Mouse (Mus musculus): ENCODE measurements around the gene Med24.

The Med24 gene

DNA sequence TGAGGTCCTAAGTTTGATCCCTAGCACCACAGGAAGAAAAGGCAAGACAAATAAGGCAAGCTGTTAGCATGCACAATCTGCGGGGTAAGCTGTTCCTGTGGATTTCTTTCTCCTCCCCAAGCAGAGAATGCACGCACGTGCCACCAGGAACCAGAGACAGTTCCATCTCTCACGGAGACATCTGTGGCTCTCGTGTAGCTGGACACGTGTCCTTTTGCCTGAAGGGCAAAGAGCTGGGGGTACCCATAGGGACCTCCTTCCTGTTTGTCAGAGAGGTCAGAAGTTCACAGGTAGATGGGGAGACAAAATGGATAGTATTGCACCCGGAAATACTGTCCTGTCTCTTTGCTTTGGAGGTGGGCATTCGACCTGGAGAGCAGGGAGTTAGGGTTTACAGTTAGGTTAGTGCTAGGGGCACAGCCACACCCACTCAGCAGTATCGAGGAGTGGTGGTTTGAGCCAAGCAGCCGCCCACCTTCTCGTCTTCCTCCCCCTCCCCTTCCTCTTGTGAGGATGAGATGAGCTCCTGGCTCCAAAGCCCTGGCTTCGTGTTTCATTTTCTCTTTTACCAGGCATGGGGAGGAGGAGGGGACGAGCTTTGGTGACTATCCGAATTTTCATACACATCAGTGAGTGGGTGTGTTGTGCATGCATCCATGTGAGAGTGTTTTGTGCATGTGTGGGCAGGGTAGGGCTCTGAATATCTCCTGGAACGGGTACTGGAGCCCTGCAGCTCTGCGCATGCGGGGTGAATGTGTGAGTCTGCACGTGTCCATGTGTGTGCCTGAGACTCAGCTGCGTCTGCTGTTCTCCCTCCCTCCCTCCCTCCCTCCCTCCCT is 17.8 kb upstream of the Med24 start:
- CTCF ChIA-PET, result interaction anchor here (0.6 kb wide), 3 partner anchors 8 to 1782 kb away, joined by 3 to 6 read pairs (median 5); no protein-coding TSS in a partner anchor

DNA sequence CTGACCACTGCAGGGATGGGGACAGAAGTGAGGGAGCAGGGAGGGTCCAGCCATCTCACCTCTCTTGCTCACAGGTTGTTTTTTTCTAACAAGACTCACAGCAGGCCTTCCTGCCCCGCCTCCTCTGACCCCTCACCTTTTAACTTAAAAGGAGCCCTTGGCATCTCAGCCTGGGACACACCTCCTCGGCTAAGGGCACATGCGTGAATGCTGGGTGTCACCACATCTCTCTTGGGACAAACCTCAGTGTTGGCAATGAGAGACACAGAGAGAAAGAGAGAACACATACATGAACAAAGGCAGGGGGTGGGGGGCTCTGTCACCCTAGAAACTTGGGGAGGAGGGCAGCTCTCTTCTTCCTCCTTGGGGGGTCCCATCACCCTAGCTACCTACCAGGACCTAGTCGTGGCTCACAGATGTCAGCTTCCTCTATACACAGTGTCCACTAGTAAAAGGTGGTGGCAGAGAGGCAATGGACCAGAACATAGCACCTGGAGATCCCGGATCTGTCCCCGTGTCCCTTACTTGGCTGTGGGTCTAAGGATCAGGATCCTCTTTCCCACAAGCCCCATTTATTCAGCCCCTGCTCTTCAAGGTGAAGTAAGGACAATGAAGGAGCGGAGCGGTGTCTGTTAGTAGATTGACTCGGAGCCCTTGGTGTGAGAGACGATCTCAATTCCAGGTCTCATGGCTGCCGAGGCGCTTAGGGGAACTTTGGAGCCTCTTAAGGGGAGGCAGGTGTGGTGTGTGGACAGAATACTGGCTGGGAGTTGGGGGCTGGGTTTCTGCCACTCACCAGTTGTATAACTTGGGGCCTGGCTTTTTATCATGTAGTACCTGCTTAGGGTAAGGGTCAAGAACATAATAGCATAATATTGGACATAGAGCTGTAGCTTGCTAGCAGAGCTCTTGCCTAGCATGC is 17.0 kb upstream of the Med24 start:
- CTCF ChIA-PET, result interaction anchor here (0.6 kb wide), 1 partner anchor 9 kb away, joined by 6 read pairs; no protein-coding TSS in a partner anchor

DNA sequence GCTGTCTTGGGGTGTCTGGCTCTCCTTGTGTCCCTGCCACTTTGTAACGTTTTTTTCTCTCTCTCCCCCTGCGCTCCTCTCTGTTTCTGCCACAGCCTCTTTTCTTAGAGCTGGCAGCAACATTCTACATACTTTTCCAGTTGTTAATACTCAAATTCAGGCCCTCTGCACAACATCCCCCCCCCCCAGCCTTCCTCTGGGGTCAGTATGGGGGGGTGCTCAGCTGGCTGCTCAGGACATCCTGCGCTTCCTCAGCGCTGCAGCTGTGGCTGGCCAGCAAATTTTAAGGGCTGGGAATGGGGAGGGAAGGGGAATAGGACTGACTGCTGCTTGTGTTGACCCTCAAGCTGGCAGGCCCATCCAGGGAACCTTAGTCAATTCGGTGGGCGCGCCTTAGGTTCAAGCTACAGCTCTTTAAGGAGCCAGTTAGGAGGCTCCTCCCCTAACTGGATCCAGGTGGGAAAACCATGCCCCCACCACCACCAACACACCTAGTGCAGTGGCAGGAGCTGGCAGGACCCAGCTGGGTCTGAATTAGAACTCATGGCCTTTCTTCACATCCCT is 15.3 kb upstream of the Med24 start:
- CTCF ChIA-PET, result interaction anchor here (1.0 kb wide), 1 partner anchor 15 kb away, joined by 4 read pairs; the partner anchor contains the start of gene Med24

DNA sequence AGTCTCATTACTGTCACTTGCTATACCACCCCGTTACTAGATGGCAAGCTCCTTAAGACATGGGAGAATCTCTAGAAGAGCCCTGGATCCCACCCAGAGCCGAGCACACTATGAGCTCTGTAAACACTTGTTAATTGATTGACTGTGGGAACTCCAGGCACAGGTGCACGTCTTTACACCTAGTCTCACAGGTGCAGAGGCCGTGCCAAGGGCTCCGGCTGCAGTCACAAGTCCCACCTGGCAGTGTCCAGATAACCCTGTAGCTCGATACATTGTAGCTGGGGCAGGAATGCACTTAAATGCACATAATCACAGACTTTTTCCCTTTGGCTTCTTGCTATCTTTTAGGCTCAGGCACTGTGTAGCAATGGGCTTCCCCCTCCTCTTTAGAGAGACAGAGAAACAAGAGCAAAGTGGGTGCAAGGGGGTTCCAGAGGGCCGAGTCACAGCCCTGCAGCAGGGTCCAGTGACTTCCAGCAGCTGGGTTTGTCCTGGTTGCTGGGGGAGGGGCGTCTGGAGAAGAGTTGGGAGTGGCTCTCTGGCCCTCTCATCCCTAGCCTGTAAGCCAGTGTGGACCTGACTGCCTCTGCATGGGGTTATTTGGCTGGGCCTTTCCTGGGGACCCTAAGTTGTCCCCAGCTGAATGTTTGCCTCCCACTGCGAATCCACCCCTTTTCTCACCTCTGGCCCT is 14.6 kb upstream of the Med24 start:
- CTCF ChIA-PET, result interaction anchor here (0.8 to 1.0 kb wide), 3 partner anchors 14 to 86 kb away, joined by 3 to 4 read pairs (median 3); partner anchors contain the start of gene Med24

DNA sequence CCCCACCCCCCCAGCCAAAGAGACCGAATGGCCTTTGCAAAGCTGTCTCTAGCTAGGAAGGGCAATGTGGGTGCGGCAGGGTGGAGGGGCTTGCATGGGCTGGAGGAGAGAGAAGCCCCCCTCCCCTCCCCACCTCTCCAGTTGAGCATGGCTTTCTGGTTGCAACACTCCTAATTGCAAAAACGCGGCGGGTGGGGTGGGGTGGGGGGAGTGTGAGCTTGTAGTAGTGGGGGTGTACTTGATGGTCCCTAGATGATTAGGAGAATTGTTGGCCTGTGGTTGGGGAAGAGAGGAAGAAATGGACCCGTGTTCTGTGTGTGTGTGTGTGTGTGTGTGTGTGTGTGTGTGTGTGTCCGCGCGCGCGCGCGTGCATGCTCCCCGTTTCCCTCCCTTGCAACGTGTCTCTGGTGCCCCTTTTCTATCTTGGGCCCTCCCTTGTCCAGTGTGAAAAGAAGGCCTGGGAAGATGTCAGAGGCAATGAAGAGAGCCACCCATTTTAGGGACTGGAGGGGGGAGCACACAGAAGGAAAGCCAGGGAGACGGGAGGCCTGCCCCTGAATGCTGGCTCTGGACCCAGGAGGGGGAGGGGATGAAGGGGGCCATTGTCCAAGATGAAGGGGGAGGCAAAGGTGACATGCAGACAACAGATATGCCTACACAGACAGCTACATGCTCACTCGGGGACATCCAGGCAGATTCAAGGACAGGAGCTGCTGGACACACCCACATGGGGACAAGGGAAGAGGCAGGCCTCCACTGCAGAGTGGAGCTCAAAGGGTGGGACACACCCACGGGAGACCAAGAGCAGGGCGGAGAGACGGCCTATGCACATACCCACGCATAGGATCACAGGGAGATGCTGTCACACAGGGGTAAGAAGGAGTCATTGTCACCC is 13.4 kb upstream of the Med24 start:
- CTCF ChIA-PET, result interaction anchor here (0.8 to 3.1 kb wide), 6 partner anchors 12 to 120 kb away, joined by 3 to 11 read pairs (median 4); no protein-coding TSS in a partner anchor

DNA sequence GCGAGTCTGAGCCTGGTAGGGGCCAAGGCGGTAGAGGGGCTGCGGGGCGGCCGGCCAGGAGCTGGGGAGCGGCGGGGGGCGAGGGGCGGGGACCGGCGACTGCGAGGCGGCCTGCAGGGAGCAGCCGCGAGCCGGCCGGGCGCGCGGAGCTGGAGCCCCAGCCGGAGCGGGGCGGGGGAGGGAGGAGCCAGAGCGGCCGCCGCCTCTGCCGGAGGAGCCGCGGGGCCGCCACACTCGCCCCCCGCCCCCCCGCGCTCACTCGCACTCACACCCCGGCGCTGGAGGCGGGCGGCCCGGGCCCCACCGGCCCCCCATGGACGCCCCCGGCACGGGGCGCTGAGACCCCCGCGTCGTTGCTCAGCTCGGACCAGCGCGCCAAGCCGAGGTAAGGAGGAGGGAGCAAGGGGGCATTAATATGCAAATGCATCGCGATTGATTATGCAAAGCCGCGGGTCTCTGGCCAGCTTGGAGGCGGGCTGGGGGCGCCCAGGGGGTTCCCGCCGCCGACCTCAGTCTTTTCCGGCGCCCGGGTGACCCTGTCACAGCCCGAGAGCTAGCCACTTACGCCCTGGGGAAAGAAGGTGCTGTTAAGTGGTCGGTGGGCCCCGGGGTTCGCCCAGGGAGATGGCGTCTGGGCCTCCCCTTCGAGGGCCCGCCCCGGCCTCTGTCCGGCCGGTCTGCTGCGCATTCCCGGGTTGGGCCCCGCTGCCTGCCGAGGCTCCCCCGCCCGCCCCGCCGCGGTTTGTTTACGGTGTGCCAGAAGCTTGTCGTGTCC is 12.6 kb upstream of the Med24 start:
- CTCF ChIA-PET, result interaction anchor here (0.6 to 3.1 kb wide), 11 partner anchors 11 to 141 kb away, joined by 3 to 11 read pairs (median 4); no protein-coding TSS in a partner anchor

DNA sequence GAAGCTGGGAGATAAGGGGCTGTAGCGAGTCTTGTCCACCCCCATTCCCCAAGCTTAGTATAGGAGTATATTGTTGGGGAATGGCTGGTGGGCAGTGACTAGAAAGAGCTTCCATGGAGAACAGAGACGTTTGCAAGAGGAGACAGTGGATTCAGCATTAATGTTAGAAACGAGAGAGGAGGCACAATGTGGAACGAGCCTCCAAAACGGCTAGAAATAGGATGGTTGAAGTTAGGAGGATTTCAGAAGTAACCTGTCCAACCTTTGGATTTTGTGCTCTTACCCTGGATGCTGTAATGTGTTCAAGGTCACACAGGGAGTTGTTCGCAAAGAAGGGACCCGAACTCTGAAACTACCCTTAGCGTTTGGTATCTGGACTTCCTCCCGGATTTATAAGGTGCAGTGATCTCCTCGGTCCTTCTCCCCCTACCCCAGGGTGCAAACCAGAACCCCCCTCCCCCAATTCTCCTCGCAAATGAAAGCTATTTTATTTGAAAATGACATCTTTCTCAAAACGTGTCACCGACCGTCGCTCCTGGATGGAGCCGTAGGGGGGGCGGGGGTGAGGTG is 11.9 kb upstream of the Med24 start:
- CTCF ChIA-PET, result interaction anchor here (0.6 to 3.1 kb wide), 9 partner anchors 13 to 141 kb away, joined by 3 to 11 read pairs (median 4); no protein-coding TSS in a partner anchor

DNA sequence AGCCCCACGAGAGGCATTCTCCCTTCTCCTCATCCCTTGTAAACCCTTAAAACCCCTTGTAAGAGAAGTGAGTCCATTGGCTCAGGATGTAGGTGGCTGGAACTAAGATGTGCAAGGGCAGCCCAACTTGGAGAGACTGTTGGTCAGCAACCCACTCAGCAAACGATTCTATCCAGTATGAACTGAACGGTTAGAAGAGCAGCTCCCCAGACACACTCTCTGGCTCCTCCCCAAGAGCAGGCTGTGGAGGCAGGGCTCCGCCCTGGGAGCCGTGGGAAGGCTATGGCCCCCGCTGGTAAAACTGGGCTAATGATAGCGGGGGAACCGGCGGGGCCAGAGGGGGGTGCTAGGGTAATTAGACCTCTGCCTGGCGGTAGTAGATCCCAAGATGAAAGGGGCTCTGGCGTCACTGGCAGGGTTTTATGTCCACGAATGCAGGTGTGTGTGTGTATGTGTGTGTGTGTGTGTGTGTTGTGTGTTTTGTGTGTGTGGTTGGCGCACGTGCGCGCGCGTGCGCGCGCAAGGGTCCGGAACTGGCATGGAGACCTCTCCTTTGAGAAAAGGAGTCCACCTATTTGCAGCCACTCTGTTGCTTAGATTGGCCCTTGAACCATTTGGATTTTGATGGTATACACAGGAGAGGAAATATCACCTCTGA is 11.3 kb upstream of the Med24 start, which contains the start of gene Thra:
TSS of gene Thra (plus strand) at position 246 of the 658 bp plus-strand sequence.
- CTCF ChIA-PET, result interaction anchor here (0.7 to 3.1 kb wide), 4 partner anchors 13 to 69 kb away, joined by 3 to 11 read pairs (median 4); no protein-coding TSS in a partner anchor

DNA sequence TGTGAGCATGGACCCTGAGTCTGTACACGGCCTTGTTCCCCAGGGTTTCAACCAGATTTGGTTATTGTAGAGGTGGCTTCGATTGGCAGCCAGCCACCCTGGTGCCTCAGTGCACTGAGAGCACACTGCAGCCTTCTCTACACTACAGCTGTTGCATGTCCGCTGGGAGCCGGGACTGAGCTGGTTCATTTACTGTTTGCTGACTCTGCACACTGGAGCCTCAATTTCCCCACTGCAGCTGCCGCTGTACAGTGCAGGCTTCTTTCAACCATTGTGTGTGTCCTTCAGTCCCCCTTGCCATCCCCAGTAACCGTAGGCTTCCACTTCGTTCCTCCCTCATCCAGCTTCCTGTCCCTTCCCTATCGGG is 10.8 kb upstream of the Med24 start:
- CTCF ChIA-PET, result interaction anchor here (1.5 kb wide), 1 partner anchor 70 kb away, joined by 4 read pairs; no protein-coding TSS in a partner anchor

DNA sequence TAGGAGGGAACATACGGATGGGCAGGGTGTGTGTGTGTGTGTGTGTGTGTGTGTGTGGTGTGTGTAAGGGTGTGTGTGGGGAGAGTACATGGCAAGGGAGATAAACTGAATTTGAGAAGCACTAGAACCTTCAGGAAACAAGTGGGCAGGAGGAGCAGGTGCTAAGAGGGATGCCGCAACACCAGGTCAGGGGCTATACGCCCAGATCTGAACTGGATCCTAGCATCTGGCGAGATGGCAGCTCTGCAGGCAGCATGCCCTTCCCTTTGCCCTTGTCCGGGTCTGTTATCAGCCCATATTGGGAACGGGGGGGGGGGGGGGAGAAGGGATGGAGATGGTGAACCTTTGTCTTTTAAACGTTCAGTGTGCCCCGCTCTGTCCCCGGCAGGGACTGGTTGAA is 9.7 kb upstream of the Med24 start:
- CTCF ChIA-PET, result interaction anchor here (0.6 to 0.7 kb wide), 2 partner anchors 9 to 22 kb away, joined by 3 to 4 read pairs; no protein-coding TSS in a partner anchor

DNA sequence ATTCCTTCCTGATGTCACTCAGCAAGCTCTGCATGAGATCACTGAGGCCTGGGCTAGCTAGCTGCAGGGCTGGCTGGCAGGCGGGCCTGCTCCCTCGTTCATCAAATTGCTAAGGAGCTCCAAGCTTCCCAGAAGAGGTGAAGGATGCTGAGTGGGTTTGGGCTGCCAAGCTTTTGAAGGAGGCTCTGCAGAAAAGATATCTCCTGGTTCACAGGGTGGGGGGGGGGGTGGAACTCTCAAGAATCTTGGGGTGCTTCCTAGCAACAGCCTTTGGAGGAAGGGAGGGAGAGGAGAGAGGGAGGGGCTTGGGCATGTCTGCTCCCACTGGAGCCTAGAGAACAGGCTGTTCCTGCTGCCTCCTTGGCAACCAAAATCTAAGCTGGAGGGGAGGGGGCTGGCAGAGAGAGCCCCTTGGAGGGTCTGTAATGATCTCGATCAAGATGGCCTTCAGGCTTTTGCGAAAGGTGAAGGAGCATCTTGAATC is 9.2 kb upstream of the Med24 start:
- CTCF ChIA-PET, result interaction anchor here (0.6 kb wide), 2 partner anchors 21 to 57 kb away, joined by 3 to 4 read pairs; partner anchors contain the start of gene Msl1

DNA sequence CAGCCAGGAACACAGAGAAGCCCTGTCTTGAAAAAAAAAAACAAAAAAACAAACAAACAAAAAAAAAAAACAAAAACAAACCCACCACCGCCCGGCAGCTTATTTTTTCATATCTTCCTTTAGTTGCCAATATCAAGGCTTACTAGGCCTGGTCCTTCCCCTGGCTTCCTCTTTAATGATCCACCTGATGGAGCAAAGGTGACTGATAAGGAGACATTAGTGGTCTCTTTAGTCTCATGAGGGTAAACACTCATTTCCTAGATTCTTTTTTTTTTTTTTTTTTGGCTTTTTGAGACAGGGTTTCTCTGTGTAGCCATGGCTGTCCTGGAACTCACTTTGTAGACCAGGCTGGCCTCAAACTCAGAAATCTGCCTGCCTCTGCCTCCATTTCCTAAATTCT is 8.0 kb upstream of the Med24 start:
- CTCF ChIA-PET, result interaction anchor here (0.7 kb wide), 1 partner anchor 9 kb away, joined by 6 read pairs; no protein-coding TSS in a partner anchor

DNA sequence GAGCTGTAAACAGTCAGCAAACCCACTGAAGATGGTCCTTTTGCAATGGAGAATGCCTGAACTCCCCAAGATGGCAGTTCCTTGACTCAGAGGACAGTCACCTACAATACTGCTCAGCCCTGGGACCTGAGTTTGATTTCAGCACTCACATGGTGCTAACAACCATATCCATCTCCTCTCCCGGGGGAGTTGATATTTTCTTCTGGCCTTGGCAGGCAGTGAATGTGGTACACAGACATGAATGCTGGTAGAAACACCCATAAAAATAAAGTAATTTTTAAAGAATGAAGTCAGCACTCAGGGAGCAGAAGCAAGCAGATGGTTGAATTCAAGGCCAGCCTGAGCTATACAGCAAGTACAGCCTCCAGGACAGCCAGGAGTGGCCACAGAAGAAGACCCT is 6.9 kb upstream of the Med24 start:
- CTCF ChIA-PET, result interaction anchor here (0.5 to 0.6 kb wide), 2 partner anchors 36 to 46 kb away, joined by 3 read pairs; no protein-coding TSS in a partner anchor

DNA sequence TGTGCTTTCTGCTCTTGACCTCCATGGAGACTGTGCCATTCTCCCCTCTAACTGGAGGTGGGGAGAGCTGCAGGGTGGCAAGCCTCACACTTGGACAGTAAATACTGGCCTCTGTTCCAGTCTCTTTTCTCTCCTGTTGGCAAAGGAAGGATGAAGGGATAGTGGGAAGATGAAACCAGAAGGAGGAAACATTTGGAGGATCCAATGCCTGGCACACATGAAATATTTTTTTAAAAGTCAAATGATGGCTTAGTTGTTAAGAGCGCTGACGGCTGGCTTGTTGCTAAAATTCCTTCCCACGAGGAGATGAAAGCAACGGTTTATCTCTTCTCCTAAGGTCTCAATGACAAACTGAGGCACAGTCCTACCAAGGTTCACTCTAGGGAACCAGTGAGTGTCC is 5.9 kb upstream of the Med24 start:
- CTCF ChIA-PET, result interaction anchor here (0.6 kb wide), 2 partner anchors 54 to 103 kb away, joined by 5 to 6 read pairs; no protein-coding TSS in a partner anchor

DNA sequence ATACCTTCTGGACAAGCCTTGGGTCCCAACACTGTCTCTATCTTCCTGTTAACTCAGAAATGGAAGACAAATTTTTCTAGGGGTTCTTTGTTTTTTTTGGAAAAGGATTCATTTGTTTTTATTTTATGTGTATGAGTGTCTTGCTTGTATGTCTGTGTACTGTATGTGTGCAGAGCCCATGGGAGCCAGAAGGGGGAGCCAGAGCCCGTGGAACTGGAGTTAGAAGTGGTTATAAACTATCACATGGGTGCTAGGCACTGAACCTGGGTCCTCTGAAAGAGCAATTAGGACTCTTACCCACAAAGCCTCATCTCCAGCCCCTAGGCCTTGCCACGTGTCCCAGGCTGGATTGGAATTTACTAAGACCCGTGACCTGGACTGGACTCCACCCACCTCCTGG is 4.8 kb upstream of the Med24 start:
- CTCF ChIA-PET, result no interaction called here

DNA sequence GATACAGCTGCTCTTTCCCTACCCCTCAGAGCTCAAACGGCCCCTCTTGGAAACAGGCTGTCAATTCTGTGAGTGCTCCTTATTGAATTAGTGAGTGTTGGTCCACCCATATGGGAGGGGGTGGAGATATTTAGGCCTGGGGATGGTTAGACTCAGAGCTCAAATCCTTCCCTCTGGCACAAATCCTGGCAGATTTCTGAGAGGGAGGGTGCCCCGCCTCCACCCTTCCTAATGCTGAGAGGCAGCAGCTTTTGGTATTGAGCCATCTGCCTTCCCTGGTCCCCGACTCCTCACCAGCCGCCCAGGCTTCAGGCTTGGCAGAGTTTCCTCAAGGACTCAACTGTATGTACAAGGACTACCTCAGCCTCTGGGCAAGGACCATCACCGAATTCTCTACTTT is 1.9 kb upstream of the Med24 start:
- CTCF ChIA-PET, result interaction anchor here (0.6 to 1.1 kb wide), 3 partner anchors 11 to 329 kb away, joined by 4 read pairs; no protein-coding TSS in a partner anchor

DNA sequence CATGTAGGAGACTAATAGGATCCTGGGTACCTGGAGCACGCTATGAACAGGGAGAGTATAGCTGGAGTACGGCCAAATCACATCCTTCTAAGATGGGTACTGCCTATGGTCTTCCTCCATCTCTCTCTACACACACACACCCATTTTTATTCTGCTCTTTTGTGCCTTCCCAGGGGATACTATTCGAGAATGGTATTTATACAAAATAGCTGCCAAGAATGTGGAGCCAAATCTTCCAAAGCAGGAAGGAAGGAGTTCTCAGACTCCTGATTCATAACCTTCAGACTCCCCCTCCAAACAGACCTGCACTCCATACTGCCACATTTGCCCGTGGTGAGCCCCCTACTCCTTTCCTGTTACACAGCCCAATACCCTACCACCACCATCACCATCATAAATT is 1.5 kb upstream of the Med24 start:
- CTCF ChIA-PET, result interaction anchor here (0.6 to 1.1 kb wide), 3 partner anchors 11 to 328 kb away, joined by 4 read pairs; no protein-coding TSS in a partner anchor
